Mouse (Mus musculus): ENCODE measurements around the gene Tsc22d4. TPM values are rescaled to one million over a fixed set of nuclear protein-coding genes. Genes with fewer than 3 reads are reported as not detected.

The Tsc22d4 gene
- total RNA-seq, 1 experiment from 2014 or later: 86.7 TPM

- peak; percentile 68 for ATAC-seq (replicated peaks; ENCODE audit: low read depth, poor library complexity, severe bottlenecking)
Measured at GRCm38 (mm10) chr5:137786109-137786942, 40.8 kb downstream of the Tsc22d4 start.

DNA sequence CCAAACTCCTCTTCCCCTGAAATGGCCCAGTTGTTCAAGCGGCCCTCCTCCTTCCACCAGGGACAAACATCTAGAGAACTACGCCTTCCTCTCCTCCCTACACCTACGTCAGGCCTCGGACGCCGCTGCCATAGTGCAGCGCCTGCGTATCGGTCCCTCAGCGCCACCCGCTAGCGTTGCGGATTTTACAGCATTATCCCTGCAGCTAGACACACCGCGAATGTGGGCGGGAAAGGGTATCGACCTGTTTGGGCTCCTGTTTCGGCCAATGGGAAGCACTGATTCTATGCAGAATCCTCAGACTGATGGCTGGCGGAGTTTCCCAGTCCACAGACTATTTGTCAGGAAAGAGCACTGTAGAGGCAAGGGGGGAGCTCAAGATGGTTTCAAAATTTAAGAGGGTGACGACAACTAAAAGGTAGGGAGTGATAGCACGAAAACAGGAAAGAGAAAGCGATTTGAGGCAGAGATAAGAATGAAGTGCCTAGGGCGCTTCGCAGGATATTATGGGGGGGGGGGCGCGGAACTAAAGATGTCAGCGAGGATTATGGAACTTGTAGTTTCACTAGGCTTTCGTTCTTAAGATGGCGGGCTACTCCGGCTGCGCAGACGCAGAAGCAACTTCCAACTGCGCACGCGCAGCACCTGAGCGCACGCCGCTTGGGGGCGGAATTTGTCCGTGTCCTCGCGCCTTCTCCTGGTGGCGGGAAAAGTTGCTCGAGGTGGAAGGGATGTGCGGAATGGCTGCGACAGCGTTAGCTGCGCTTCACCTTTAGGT, 41.8 kb downstream of the Tsc22d4 start, which contains the start of the genes Mepce and Zcwpw1:
TSS of gene Mepce (minus strand) at position 505 of the 778 bp plus-strand sequence.
TSS of gene Zcwpw1 (plus strand) at position 648 of the 778 bp plus-strand sequence.
- peak; percentile 48 for ATAC-seq (replicated peaks; ENCODE audit: low read depth, poor library complexity, severe bottlenecking)

DNA sequence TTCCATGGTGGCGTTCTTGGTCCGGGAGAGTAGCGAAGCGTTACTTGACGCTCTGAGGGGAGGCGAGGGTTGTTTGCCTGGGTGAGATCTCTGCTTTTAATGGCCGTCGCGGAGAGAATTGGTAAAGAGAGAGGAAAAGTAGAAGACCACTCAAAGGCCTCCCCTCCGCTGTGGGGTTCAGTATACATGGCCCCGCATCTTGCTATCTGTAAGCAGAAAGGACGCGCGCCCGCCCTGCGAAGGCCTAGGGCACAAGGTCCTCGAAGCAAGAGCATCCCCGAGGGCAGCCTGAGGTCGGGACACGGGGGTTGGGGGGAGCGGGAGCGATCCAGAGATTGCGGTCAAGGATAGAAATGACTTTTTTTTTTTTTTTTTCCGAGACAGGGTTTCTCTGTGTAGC, 42.6 kb downstream of the Tsc22d4 start:
- no peak for ATAC-seq (replicated peaks; ENCODE audit: low read depth, poor library complexity, severe bottlenecking)

DNA sequence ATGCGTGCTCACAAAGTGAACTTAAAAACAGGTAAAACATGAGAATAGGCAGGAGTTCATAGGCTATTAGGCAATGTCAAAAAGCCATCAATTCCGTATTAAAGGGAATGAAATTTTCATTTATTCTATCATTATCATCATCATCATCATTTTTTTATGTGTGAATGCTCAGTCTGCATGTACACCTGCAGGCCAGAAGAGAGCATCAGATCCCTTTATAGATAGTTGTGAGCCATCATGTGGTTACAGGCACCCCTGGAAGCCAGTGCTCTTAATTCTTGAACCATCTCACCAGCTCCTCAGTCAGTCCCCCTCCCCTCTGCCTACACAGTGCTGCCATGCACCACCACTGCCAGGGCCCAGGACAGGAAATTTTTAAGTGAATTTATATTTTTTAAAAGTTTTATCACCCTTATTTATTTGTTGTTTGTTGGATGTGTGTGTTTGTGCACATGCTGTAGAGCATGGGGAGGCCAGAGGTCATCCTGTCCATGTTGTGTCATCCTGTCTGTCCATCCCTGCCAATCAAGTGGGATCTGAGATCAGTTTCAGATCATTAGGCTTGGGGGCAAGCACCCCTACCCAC, 43.5 kb downstream of the Tsc22d4 start:
- no peak for ATAC-seq (replicated peaks; ENCODE audit: low read depth, poor library complexity, severe bottlenecking)

GRCm38 (mm10) chr5:137791553-137791952, 46.0 kb downstream of the Tsc22d4 start:
- ATAC-seq (replicated peaks; ENCODE audit: low read depth, poor library complexity, severe bottlenecking): no peak

GRCm38 (mm10) chr5:137796606-137797005, 51.1 kb downstream of the Tsc22d4 start:
- ATAC-seq (replicated peaks; ENCODE audit: low read depth, poor library complexity, severe bottlenecking): no peak

GRCm38 (mm10) chr5:137800917-137801316, 55.4 kb downstream of the Tsc22d4 start:
- no peak for ATAC-seq (replicated peaks; ENCODE audit: low read depth, poor library complexity, severe bottlenecking)

- no peak for ATAC-seq (replicated peaks; ENCODE audit: low read depth, poor library complexity, severe bottlenecking)
Measured at GRCm38 (mm10) chr5:137806158-137806557, 60.6 kb downstream of the Tsc22d4 start.

- ATAC-seq (replicated peaks; ENCODE audit: low read depth, poor library complexity, severe bottlenecking): no peak
Measured at GRCm38 (mm10) chr5:137808316-137808715, 62.8 kb downstream of the Tsc22d4 start.

DNA sequence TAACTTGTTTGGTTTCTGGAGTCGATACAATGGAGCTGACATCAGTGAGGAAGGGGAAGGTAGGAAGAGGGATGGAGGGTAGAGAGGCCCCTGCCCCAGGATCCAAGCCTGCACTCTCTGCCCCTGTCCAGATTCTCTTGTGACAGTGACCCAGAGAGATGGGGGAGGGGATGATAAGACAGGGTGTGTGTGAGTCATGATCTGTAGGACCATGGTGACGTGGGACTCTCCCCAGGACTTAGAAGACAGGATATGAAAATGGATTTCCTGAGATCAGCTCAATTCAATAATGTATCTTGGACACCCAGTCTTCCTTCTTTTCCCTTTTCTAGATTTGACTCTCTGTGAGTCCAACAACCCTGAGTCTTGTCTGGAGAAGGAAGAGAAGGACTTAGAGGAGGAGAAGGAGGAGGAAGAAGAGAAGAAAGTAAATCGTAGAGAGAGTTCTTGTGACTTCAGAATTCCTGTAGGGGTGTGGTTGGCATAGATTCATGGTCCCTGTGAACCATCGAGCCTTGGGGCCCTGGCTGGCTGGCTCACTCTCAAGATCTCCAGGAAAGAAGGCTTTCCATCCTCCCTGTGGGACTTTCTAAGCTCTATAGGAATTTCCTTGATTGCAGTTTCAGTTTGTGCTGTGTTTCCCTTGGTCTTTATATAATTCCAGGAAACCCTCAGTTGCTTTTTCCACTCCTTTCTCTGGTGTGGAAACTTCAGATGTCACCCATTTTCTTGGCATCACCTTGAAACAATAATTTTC, 72.1 kb downstream of the Tsc22d4 start:
- no peak for ATAC-seq (replicated peaks; ENCODE audit: low read depth, poor library complexity, severe bottlenecking)

Other genes starting within 250 kb of the Tsc22d4 start
- 21.6 and 38.0 TPM in 2 replicates for gene Pop7, start 243.2 kb upstream of the Tsc22d4 start, total RNA-seq (2017)
- gene Gigyf1, start 227.2 kb upstream of the Tsc22d4 start, total RNA-seq (2017): 6.7 and 12.5 TPM in 2 replicates
- not detected in 2 replicates for gene Epo, start 212.5 kb upstream of the Tsc22d4 start, total RNA-seq (2017)
- gene Gnb2, start 212.2 kb upstream of the Tsc22d4 start, total RNA-seq (2017): 190 and 213 TPM in 2 replicates
- gene Actl6b, start 192.2 kb upstream of the Tsc22d4 start, total RNA-seq (2017): not detected in 2 replicates
- gene Tfr2, start 175.9 kb upstream of the Tsc22d4 start, total RNA-seq (2017): 45.3 and 63.4 TPM in 2 replicates
- 13.3 and 24.0 TPM in 2 replicates for gene Mospd3, start 144.7 kb upstream of the Tsc22d4 start, total RNA-seq (2017)
- gene Pcolce, start 131.9 kb upstream of the Tsc22d4 start, total RNA-seq (2017): not detected in 2 replicates
- gene Fbxo24, start 116.7 kb upstream of the Tsc22d4 start, total RNA-seq (2017): not detected in 2 replicates
- 17.0 and 33.8 TPM in 2 replicates for gene Lrch4, start 116.6 kb upstream of the Tsc22d4 start, total RNA-seq (2017)
- 6.0 and 6.5 TPM in 2 replicates for gene Gm20605, start 116.6 kb upstream of the Tsc22d4 start, total RNA-seq (2017)
- gene Sap25, start 104.4 kb upstream of the Tsc22d4 start, total RNA-seq (2017): 5.6 and 9.3 TPM in 2 replicates
- gene Irs3, start 100.0 kb upstream of the Tsc22d4 start, total RNA-seq (2017): not detected in 2 replicates
- 10.1 and 15.7 TPM in 2 replicates for gene Agfg2, start 61.0 kb upstream of the Tsc22d4 start, total RNA-seq (2017)
- 0.05 TPM in 1 of 2 replicates, not detected in the other for gene Nyap1, start 4.1 kb upstream of the Tsc22d4 start, total RNA-seq (2017)
- 13.0 and 21.9 TPM in 2 replicates for gene Ppp1r35, start 33.1 kb downstream of the Tsc22d4 start, total RNA-seq (2017)
- gene Mepce, start 41.9 kb downstream of the Tsc22d4 start, total RNA-seq (2017): 27.4 and 33.1 TPM in 2 replicates
- gene Zcwpw1, start 42.1 kb downstream of the Tsc22d4 start, total RNA-seq (2017): 24.1 and 24.3 TPM in 2 replicates
- gene Pilra, start 90.6 kb downstream of the Tsc22d4 start, total RNA-seq (2017): 0.69 and 2.1 TPM in 2 replicates
- 2.0 and 2.2 TPM in 2 replicates for gene Pilrb1, start 112.4 kb downstream of the Tsc22d4 start, total RNA-seq (2017)
- 0.05 and 1.7 TPM in 2 replicates for gene Pilrb2, start 126.1 kb downstream of the Tsc22d4 start, total RNA-seq (2017)
- not detected in 2 replicates for gene Cyp3a13, start 175.9 kb downstream of the Tsc22d4 start, total RNA-seq (2017)
- not detected in 2 replicates for gene Gjc3, start 217.4 kb downstream of the Tsc22d4 start, total RNA-seq (2017)
- not detected in 2 replicates for gene Azgp1, start 235.8 kb downstream of the Tsc22d4 start, total RNA-seq (2017)